Mouse (Mus musculus) cerebellum, adult 18-20 months (tissue): ENCODE data around the gene Naxd.
"Not testable (repeated sequence)": the region's sequence is repeated elsewhere in the genome, so short reads cannot be mapped to it uniquely, and the experiment has no call there.

Source experiments
- DNase-seq, 2 experiments: peaks; one replicate each; pipeline ENCODE4 v3.0.0; 2021

Gene Naxd

DNA sequence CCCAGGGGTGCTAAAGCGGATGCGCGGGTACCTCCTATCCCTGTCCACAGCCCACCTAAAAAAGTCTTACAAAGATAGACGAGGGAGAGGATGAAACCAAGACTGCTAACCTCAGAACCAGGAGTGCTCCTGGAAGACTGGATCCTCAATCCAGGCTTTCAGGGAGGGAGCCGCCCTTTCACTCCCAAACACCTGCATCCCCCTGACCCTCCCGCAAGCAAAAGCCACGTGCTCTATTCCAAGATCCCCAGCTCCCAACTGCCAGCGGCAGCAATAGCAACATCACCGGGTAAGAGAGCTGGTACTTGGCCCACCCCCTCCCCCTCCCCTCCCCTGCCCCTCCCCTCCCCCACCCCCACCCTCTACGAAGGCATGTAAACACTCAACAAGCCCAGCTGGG is 21.9 kb upstream of the Naxd start:
- DNase-seq, result no peak

DNA sequence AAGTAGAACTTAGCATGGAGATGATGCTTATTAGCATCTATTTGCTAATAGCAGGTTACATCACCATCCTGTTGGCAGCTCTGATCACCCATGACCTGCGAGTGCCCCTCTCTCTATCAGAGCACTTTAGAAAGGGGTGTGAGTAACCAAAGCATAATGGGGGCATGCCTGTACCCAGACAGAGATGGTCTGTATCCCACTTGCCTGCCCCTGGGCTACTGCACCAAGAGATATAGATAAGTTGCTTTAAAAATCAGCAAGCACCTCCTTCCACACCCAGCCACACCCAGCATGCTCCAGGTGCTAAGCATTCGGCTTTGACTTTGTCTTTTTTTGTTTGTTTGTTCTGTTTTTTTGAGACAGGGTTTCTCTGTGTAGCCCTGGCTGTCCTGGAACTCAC is 21.4 kb upstream of the Naxd start:
- DNase-seq, result no peak

DNA sequence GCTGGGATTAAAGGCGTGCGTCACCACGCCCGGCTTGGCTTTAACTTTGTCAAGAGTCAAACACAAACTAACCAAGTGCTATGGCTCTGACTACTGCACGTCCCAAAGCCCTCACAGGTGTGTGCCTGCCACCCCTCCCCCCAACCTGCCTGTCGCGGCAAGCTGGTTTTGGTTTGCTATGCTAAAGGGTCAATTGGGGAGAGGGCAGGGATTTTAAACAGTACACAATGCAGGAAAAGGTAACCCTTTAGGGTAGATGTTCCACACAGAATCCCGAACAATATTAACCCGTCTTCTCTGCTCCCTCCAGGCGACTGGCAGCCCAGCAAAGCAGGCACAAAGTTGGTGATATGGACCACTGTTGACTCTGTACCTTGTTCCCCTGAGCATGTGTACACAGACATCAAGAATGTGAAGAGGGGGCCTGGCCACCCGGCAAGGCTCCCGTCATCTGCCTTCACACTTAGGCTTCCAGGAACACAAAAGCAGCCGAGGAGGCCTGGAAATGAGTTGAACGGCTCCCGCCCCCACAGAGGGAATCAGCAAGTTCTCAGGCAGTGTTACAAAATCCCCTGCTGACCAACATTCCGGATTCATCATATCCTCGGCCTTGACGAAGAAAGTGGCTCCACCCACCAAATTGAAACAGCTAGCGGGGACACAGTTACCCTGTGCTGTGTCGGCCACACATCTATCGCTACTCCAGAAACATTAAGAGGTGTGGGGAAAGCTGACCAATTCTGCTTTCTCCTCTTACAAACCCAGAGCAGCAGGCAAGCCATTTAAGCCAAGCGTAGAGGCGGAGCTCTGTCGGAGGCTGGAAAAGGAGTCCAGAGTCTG is 20.7 kb upstream of the Naxd start:
- no peak for DNase-seq

DNA sequence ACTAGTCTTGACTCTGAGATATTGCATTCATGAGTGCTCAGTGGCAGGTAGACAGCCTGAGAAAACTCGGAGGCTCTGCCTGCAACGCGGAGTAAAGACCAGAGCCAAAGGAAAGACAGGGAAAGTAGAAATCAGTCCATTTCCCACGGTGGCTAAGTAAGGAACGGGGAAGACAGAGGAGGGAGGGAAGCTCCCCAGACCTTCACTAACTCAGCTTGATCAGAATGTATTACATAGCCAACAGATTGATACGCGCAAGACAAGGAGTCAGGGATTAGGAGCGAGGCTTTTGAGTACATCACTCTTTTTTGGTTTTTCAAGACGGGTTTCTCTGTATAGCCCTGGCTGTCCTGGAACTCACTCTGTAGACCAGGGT is 20.1 kb upstream of the Naxd start:
- no peak for DNase-seq

DNA sequence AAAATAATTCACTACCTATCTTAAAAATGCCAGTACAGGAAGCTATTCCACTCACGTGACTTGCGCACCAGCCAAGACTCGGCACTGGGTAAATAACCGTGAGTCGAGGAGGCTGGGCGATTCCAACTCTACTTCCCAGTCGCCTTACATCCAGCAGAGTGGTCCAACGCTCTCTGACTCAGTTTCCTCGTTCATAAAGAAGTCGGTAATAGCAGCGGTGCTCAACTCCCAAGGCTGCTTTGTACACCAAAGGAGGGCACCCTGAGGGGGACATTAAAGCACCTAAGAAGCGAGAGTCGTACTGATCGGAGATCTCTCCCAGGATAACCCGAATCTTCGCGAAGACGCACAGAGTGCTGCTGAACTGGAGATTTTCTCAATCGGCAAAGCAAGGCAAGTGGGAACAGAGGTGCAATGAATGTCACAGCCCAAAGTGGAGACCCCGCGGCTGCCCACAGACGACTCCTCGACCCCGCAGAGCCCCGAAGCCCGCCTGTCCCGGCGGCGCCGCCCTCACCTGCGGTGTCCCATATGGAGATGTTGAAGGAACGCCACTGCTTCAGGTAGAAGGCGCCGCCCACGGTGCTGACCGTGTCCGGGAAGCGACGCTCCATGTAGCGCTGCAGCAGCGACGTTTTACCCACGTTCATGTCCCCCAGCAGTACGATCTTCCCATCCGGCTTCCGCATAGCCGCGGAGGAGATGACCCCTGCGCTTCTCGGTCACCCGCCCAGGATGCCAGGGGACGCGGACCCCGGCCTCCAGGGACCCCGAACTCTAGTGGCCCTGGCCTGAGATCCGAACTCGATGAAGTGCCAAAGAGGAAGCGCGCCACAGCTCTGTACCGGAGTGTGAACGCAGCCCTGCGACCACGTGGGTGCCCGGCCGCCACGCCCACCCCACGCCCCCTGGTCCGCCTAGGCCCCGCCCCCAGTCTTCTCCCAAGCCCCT is 19.2 kb upstream of the Naxd start, which contains the start of gene Rab20:
Rab20 (minus strand) TSS at position 900 of the 951 bp plus-strand sequence.
- DNase-seq, result peak in 1 of 2 experiments; percentile 22

DNA sequence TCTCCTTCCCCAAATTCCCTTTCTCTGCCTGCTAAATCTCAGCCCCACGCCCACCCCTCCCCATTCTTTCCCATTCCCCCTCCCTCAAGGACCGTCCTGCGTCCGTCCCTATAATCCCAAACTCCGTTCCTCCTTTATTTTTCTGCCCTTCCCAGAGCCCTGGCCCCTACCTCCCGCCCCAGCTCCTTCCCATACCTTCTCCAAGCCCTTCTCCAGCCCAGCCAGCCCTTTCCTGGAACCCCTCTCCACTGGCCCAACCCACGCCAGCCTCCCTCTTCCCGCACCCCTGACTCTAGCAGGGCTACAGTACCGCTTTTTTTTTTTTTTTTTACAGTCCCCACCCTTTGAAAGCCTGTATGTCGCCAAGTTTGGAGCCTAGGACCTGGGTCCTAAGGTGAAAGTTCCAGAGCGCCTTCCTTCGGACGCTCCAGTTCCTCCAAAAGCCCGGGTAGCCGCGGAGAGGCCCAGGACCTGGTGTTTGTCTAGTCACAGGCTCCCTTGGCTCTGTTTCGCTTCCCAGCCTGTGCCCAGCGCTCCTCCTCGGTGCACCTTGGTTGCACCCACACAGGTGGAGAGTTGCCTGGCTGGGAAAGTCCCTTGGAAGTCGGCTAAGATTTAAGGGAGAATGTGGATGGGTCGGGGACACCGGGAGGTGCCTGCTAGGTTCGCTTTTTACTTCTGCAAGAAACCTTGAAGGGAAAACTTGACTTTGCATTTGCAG is 18.3 kb upstream of the Naxd start:
- DNase-seq, result no peak

DNA sequence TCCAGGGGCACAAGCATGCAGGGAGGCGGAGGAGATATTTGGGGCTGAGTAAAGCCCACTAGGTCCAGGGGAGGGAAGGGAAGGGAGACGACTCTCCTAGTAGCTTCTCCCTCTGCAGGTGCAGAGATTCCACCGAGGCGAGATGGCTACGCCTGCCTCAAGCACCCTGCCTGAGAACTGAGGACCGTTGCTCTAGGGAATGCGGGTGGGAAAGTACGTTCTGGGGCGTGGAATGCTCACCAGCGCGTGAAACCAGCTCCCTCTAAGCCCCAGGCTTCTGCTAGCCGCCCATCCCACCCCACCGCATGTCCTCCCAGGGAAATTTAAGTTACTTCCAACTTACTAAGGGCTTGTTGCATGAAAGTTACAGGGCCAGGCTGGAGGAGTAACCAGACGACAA is 17.7 kb upstream of the Naxd start:
- DNase-seq, result no peak

DNA sequence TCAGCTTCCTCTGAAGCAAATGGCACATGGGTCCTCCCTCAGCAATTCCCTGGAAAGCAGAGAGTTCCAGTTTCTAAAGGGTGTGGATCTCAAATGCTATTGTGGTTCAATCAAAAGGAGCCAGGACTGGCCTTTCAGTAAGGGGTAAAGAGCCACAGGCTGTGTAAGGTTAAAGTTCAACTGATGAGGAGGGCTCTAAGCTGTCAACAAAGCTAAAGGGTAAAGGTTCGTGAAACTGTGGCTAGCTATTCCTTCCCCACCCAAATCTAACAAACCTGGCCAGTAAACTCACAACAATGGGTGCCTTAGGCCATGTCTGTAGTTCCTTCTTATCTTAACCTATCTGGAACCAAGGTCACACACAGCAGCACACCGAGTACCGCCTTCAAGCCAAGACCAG is 15.4 kb upstream of the Naxd start:
- DNase-seq, result no peak

DNA sequence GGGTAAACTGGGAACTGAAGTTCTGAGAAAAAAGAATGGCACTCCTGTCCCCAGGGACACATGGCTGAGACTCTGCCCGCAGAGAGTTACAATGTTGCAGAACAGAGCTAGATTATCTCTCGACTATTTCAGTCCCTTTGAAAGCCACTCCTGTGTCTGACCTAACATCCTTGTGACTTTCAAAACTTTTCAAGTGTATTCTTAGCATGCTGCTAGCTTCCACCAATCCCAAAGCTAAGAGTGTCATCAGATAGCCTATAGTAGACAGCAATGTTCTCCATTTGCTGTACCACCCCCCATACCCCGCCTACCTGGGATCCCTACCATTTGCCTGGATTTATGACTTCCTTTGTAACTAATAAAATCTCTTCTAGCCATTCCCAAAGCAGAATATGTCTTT is 14.8 kb upstream of the Naxd start:
- DNase-seq, result no peak

DNA sequence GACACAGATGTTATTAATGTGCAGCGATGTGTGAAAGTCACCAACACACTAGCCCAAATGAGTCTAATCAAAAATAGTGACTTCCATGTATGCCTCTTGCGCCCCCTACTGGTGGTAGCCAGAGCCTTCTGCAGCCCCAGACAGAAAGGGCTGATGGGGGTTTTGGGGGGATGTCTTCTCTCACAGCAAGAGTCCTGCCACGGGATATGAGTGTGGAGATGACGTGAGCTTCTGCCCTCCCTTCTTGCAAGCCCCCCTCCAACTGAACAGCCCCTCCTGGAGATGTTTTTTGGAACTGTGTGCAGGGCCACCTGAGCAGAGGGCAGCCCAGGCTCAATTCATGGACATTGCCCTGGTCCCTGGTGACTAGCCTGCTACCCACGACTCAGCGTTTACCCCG is 11.2 kb upstream of the Naxd start:
- DNase-seq, result peak; percentile 59 to 76

DNA sequence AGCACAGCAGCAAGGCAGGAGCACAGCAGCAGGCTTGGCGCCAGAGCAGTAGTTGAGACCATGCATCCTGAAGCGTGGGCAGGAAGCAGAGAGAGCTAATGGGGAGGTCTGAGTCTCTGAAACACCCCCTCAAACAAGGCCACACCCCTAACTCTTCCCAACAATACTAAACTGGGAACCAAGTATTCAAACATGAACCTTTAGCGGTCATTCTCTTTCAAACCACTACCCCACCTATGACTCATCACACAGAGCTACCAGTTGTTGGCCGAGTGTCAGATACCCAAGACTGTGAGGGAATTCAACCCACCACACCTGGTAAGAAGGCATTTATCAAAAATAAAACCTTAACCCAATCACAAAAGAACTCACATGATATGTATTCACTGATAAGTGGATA is 10.1 kb upstream of the Naxd start:
- no peak for DNase-seq

DNA sequence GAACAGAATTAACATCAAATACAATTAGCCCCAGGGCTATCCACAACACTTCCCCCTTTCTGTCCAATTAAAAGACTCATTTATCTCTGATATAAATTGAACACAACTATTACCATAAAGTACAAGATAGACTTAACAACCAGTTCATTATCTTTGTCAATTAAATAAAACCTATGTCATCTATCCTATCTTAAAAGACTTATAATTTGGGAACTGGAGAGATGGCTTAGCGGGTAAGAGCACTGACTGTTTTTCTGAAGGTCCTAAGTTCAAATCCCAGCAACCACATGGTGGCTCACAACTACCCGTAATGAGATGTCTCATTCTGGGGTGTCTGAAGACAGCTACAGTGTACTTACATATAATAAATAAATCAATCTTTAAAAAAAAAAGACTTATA is 5.0 kb upstream of the Naxd start:
- DNase-seq, result not testable (repeated sequence)

DNA sequence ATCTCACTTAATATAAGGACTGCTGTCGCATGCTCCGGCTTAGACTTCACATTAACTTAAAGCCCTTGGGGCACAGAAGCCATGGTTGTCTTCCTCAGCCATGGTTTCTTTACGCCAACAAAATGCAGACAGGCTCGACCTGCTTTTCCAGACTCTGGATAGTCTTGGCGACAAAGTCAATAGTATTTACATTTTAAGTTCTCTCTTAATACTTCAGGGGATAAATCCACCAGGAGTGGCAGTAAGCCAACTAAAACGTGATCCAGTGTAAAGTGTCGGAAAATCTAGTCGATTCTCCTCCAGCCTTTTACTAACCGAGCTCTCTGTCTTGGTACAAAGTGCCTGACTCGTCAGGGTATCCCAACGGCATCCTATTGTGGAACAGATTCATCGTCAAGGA is 975 bp downstream of the Naxd start:
- no peak for DNase-seq

DNA sequence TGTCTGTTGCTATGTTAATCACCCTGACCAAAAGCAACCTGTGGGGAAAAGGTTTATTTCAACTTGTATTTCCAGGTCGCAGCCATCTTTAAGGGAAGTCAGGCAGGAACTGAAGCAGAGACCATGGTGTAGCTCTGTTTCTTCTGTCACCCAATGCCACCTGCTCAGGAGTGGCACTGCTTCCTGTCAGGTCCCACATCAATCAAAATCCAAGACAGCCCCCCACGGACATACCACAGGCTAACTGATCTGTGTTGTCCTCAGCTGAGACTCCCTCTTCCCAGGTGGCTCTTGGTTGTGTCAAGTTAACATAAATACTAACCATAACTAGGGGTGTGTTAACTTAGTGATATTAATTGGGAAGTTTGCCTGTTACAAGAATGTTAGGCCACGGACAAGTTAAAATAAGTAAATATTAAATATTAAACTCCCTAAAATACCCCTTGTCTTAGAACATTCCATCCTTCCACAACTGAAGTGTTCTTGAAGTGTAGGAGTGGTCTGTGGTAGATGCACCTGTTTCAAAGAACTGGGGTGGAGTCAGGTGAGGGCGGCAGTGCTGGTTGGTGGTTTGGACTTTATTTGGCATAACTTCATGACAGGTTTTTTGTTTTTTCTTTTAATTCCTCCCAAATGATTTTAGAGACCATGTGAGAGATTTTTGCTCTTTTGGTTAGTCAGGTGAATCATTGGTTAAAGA is 1.6 kb downstream of the Naxd start:
- DNase-seq, result no peak

DNA sequence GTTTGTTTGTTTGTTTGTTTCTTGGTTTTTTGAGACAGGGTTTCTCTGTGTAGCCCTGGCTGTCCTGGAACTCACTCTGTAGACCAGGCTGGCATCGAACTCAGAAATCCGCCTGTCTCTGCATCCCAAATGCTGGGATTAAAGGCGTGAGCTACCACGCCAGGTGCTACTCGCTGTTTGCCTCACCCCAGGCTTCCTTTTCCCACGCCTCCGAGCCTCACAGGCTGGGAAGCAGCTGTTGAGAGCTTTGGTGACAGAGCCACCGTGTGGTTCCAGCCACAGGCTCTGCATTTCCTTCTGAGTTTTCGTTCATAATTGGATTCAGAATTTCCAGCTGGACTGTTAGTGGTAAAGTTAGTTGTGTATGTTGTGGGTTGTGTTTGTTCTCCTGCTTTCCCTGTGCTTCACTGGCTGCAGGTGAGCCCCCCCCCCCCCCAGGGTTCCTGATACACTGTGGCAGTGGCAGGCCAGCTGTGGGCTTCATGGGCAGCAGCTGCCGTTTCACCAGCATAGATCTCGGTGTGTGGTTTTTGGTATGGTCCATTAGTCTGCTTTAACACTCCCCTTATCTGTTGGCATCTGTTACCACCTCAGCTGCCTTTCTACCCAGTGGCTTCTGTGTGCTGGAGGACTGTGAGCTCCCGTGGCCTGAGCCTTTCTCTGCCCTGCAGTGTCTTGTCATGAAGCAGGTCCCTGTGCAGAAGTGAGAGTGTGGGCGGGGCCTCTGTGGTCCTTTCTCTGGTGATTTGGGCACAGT is 6.3 kb downstream of the Naxd start:
- no peak for DNase-seq

DNA sequence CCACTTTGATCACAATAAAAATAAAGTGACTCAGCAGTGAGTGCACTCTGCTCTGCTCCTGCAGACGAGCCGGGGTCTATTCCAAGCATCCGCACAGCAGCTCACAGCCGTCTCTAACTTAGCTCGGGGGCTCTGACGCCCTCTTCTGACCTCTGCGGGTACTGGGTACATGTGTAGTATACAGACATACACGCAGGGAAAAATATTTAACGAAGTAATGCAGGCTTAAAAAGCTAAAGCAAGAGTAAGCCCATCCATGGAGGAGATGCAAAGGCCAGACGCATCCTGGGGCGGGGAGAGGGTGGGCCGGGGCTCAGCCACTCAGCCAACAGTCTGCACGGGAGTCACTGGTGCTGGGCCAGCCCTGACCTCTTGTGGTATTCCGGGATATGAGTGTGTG is 8.8 kb downstream of the Naxd start:
- no peak for DNase-seq

DNA sequence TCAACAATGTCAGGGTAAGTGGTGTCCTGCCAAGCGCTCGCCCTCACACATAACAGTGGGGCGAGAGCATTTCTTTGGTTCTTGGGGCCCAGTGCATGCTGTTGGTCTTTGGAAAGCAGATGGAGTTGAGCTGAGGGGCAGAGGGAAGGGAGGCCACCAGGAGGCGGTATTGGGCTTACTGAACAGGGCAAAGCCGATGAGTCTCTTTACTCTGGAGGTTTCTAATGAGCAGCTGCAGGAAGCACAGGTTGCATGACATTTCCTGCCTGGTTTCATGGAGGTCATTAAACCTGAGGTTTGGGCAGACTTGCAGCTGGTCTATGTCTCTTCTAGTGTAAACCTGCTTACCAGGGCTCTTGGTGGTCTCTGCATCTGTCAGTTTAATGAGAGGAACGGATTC is 9.5 kb downstream of the Naxd start:
- peak; percentile 22 to 35 for DNase-seq

DNA sequence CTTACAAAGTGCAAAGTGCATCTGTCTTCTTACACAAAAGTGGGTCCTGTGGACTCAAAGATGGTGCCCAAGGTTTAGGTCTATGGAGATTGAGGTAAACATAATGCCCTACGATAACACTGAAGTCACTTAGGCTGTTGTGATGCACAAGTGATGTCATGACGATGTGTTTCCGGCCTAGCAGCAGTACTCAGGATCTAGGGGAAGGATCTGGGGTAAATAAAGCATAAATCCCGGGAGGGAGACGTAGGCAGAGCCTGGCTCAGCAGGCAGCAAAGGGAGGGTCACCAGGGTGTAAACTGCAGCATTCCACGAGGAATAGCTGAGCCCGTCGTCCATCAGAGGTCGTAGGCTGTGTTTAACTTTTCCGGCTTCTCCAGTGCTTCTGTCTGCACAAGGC is 11.6 kb downstream of the Naxd start:
- DNase-seq, result no peak

DNA sequence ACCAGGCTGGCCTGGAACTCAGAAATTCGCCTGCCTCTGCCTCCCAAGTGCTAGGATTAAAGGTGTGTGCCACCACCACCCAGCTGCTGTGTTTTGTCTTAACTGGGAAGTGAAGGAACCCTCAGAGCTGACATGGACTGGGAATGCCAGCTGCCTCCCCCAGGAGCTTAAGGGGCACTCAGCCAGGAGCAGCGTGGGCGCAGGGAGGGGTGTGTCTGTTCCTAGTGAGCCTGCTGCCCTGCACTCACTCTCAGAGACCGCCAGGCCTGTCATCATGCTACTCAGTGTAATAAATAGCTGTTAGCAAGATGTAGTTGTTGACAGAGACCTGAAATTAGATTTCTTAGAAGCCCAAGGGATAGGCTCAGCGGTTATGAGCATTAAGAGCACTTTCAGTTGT is 13.7 kb downstream of the Naxd start:
- no peak for DNase-seq

DNA sequence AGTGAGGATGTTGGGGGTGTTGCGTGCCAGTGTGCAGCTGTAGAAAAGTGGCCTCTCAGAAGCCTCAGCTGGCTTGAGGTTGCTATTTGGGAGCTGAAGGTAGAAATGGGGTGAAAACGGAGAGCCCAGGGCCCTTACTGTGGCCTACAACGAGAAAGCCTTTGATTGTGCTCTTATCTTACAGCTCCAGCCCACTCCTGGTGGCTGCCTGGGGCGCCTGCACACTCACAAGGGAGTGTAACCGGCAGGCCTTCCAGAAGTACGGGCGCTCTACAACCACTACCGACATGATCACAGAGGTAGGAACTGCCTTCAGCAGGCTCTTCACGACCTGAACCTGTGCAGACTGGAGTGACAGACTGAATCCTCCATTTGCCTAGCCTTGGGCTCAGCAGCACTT is 15.4 kb downstream of the Naxd start:
- no peak for DNase-seq

DNA sequence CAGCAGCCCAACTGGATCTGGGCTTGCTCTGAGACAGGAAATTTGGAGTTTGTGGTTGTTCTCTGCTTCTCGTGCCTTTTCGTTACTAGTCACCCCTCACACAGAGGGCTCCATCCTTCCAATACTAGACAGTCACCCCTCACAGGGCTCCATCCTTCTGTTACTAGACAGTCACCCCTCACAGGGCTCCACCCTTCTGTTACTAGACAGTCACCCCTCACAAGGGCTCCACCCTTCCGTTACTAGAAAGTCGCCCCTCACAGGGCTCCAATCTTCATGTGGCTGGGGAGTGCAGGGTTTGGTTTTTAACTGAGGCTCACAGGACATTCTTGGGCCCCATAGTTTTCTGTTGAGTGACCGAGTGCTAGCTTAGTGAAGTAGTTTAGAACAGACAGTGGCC is 15.9 kb downstream of the Naxd start:
- no peak for DNase-seq

DNA sequence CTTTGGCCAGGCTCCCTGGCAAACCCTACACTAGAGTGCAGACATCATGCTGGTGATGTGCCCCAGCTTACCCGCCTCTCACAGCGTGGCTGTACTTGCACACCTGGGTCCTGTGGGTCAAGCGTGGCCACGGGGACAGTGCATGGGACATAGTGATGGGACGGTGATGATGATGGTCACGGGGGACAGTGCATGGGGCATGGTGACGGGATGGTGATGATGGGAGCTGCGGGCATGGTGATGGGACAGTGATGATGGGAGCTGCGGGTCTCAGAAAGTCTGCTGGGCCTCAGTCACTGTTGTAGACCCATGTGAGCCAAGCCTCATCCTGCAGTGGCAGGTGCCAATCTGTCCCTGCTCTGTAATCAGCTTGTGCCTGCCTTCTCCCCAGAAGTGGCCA is 19.0 kb downstream of the Naxd start:
- DNase-seq, result no peak
